Mouse (Mus musculus) cerebellum, adult 2 months (tissue): ENCODE measurements around the gene Ube2ql1.

ENCODE experiments used
- CTCF ChIP-seq: fragments of 200-500 bp; IDR thresholded peaks from 2 replicates; pipeline ENCODE4 v1.5.1; 2011; ENCODE audit warnings: low read depth, mild to moderate bottlenecking, control low read depth, low read length, moderate library complexity, borderline replicate concordance; ENCODE audit not compliant: insufficient read depth
- POLR2A ChIP-seq: fragments of 200-500 bp; IDR thresholded peaks from 2 replicates; pipeline ENCODE4 v1.6.1; 2011; ENCODE audit warnings: low read length, control low read depth, borderline replicate concordance; ENCODE audit not compliant: insufficient read depth

GRCm38 (mm10) chr13:69672121-69672520 lies 67.6 kb downstream of the Ube2ql1 start:
- TF ChIP-seq CTCF = no peak
- TF ChIP-seq POLR2A = no peak
